Comparison of ENCODE assay signal across 9 mouse cellular contexts in genomic region chr17:15632090-15632489, GRCm38 (mm10).
DNase-seq lines count a peak whose midpoint lies in the region; ATAC-seq and TF ChIP-seq lines count a peak whose summit lies in the region.
"Had no signal": no experiment of that assay in that cellular context is flagged by ENCODE, and none has a peak within 500 bp of the region (broad histone marks: within the 10 kb centered on the region; RNA-seq: fewer than 3 reads in every experiment).

No protein-coding gene starts in this region.

- H3K4me3 ChIP-seq in heart, adult 2 months: peak overlapping the region; percentile 15; the same call in 1 of the 2 replicates
- peak overlapping the region; percentile 27 for H3K4me3 ChIP-seq in heart, embryonic 11.5 days (ENCODE audit: low read depth, low read length)
- H3K4me3 ChIP-seq in liver, embryonic 13.5 days (replicated peaks): no peak overlapping the region

- H3K9ac ChIP-seq in heart, adult 2 months (ENCODE audit: low read depth, low read length): no peak overlapping the region
- no peak overlapping the region for H3K9ac ChIP-seq in heart, embryonic 11.5 days (ENCODE audit: low read depth, low read length)
- no peak overlapping the region for H3K9ac ChIP-seq in liver, embryonic 13.5 days

- no peak for TF ChIP-seq POLR2A in heart, adult 2 months (IDR thresholded peaks at IDR 0.05; ENCODE audit: insufficient read depth, low read depth, low read length)

- intact Hi-C loops in heart, adult 2 months (cut with DNase I): no loop called here

- 4% methylated on average over 1 of the region's 1 CpGs for WGBS in heart, adult 2 months
- 11% methylated on average over 1 of the region's 1 CpGs for whole genome bisulfite sequencing in heart, embryonic 11.5 days (ENCODE audit: insufficient replicate concordance)
- WGBS in liver, embryonic 13.5 days (ENCODE audit: insufficient replicate concordance): 8% methylated on average over 1 of the region's 1 CpGs

- H3K4me2 ChIP-seq in heart, embryonic 11.5 days: peak overlapping the region; percentile 63
- H3K4me2 ChIP-seq in liver, embryonic 13.5 days: peak overlapping the region; percentile 35

- no peak for ATAC-seq in heart, embryonic 11.5 days (replicated peaks; ENCODE audit: insufficient number of reproducible peaks, low FRiP score, low TSS enrichment)
- no peak for ATAC-seq in liver, embryonic 13.5 days (ENCODE audit: low read depth)
- ATAC-seq: hindbrain, embryonic 16.5 days had no signal

- H3K27ac ChIP-seq in heart, adult 2 months: no peak overlapping the region
- no peak overlapping the region for H3K27ac ChIP-seq in heart, embryonic 11.5 days (ENCODE audit: low read depth, low read length)
- H3K27ac ChIP-seq in liver, embryonic 13.5 days: no peak overlapping the region

- no peaks in the 10 kb centered on the region for H3K36me3 ChIP-seq in heart, adult 2 months (ENCODE audit: control insufficient read depth, insufficient read depth, low read length)
- no peaks in the 10 kb centered on the region for H3K36me3 ChIP-seq in heart, embryonic 11.5 days (ENCODE audit: control insufficient read depth, insufficient read depth, low read length)
- H3K36me3 ChIP-seq in liver, embryonic 13.5 days: no peaks in the 10 kb centered on the region

- no peaks in the 10 kb centered on the region for H3K27me3 ChIP-seq in heart, adult 2 months (ENCODE audit: control insufficient read depth, insufficient read depth, low read length)
- H3K27me3 ChIP-seq in heart, embryonic 11.5 days (ENCODE audit: control insufficient read depth, insufficient read depth, low read length): no peaks in the 10 kb centered on the region
- H3K27me3 ChIP-seq in liver, embryonic 13.5 days: 0 out of 2 replicates have a peak, but pooled peaks cover 3% of the 10 kb centered on the region

- peak in 1 of 2 experiments; percentile 15 for DNase-seq in heart, adult 2 months
- no peak for DNase-seq in heart, adult 11 months
- DNase-seq in adrenal gland, postnatal 25 days: peak; percentile 24
- DNase-seq in liver, embryonic 13.5 days: no peak
- DNase-seq in yolk sac, embryonic 10.5 days (ENCODE audit: low spot score): no peak
- DNase-seq in cerebellum, postnatal 14 days: no peak
- DNase-seq in c-Kit-positive CD71-positive TER-119-positive erythroid progenitor cells, embryonic 14.5 days (ENCODE audit: low spot score): no peak

- H3K79me2 ChIP-seq in heart, adult 2 months (replicated peaks; ENCODE audit: control insufficient read depth, insufficient read depth, low read length): no peaks in the 10 kb centered on the region

- no peaks in the 10 kb centered on the region for H3K4me1 ChIP-seq in heart, adult 2 months (ENCODE audit: control insufficient read depth, insufficient read depth, low read length)
- no peaks in the 10 kb centered on the region for H3K4me1 ChIP-seq in heart, embryonic 11.5 days (ENCODE audit: control insufficient read depth, insufficient read depth, low read length)
- no peaks in the 10 kb centered on the region for H3K4me1 ChIP-seq in liver, embryonic 13.5 days (replicated peaks)

- TF ChIP-seq CTCF in heart, adult 2 months (IDR thresholded peaks at IDR 0.05): no peak

- TF ChIP-seq EP300 in heart, adult 2 months (IDR thresholded peaks at IDR 0.05; ENCODE audit: insufficient read depth, low read depth, low read length): no peak

- H3K9me3 ChIP-seq in heart, embryonic 11.5 days (replicated peaks; ENCODE audit: control insufficient read depth, low read length): no peaks in the 10 kb centered on the region
- no peaks in the 10 kb centered on the region for H3K9me3 ChIP-seq in liver, embryonic 13.5 days (replicated peaks)
